8 mouse cellular contexts compared by ENCODE assay signal in genomic region chr13:34642941-34643875, GRCm38 (mm10). TPM values are rescaled to one million over a fixed set of nuclear protein-coding genes. Genes with fewer than 3 reads are reported as not detected.
DNase-seq lines count a peak whose midpoint lies in the region; ATAC-seq and TF ChIP-seq lines count a peak whose summit lies in the region.

No protein-coding gene starts in this region.

- no peak overlapping the region for H3K27ac ChIP-seq in heart, embryonic 10.5 days
- H3K27ac ChIP-seq in ES-Bruce4 (ENCODE audit: insufficient read depth, low read length) = no peak overlapping the region
- H3K27ac ChIP-seq in heart, postnatal 0 days (ENCODE audit: low read depth) = no peak overlapping the region
- H3K27ac ChIP-seq in testis, adult 2 months (ENCODE audit: control insufficient read depth, insufficient read depth, low read depth, low read length) = no peak overlapping the region

- H3K9me3 ChIP-seq in heart, embryonic 10.5 days = no peaks in the 10 kb centered on the region
- H3K9me3 ChIP-seq in ES-Bruce4 (replicated peaks; ENCODE audit: control insufficient read depth, insufficient read depth, low read length, poor library complexity, severe bottlenecking) = no peaks in the 10 kb centered on the region
- no peaks in the 10 kb centered on the region for H3K9me3 ChIP-seq in heart, postnatal 0 days (replicated peaks; ENCODE audit: control insufficient read depth, low read length)

- TF ChIP-seq POLR2A in ES-Bruce4 (IDR thresholded peaks at IDR 0.05; ENCODE audit: insufficient read depth, low read length) = no peak
- no peak for TF ChIP-seq POLR2A in testis, adult 2 months (IDR thresholded peaks at IDR 0.05; ENCODE audit: control insufficient read depth, low read depth, low read length)

- DNase-seq in heart, adult 11 months = peak; percentile 88
- DNase-seq in heart, embryonic 10.5 days (ENCODE audit: low spot score) = no peak
- peak; percentile 84 to 90 for DNase-seq in cerebellum, postnatal 10 days
- peak; percentile 63 for DNase-seq in heart, postnatal 0 days (ENCODE audit: low spot score)
- DNase-seq in left cerebral cortex, postnatal 10 days (ENCODE audit: extremely low spot score in 1 of 2, low spot score in 2 of 2) = peak; percentile 58 to 62
- peak; percentile 29 to 65 for DNase-seq in natural killer cell, adult 2 months (ENCODE audit: low spot score in 2 of 2)

- TF ChIP-seq CTCF in ES-Bruce4 (IDR thresholded peaks at IDR 0.05; ENCODE audit: low read depth, low read length) = peak; percentile 30
- TF ChIP-seq CTCF in heart, postnatal 0 days (IDR thresholded peaks at IDR 0.05; ENCODE audit: low read depth) = peak; percentile 91
- TF ChIP-seq CTCF in testis, adult 2 months (IDR thresholded peaks at IDR 0.05; ENCODE audit: control insufficient read depth, insufficient read depth, insufficient replicate concordance, low read depth, low read length) = peak; percentile 39; the same call in 1 of the 2 replicates

- TF ChIP-seq EP300 in ES-Bruce4 (IDR thresholded peaks at IDR 0.05; ENCODE audit: insufficient read depth, low read depth, low read length) = no peak
- no peak for TF ChIP-seq EP300 in heart, postnatal 0 days (IDR thresholded peaks at IDR 0.05; ENCODE audit: low read depth)

- H3K4me1 ChIP-seq in heart, embryonic 10.5 days = peaks cover 5% of the 10 kb centered on the region; the same call in 1 of the 2 replicates
- H3K4me1 ChIP-seq in ES-Bruce4 (ENCODE audit: control insufficient read depth, insufficient read depth, low read length) = peaks cover 2% of the 10 kb centered on the region
- H3K4me1 ChIP-seq in heart, postnatal 0 days (ENCODE audit: control insufficient read depth, insufficient read depth) = peaks cover 25% of the 10 kb centered on the region; the same call in 1 of the 2 replicates
- peaks cover 2% of the 10 kb centered on the region; the same call in 1 of the 2 replicates for H3K4me1 ChIP-seq in testis, adult 2 months (ENCODE audit: control insufficient read depth, insufficient read depth, low read length)

- H3K27me3 ChIP-seq in heart, embryonic 10.5 days (ENCODE audit: insufficient read depth, poor library complexity, severe bottlenecking) = peaks cover 3% of the 10 kb centered on the region; the same call in 1 of the 2 replicates
- no peaks in the 10 kb centered on the region for H3K27me3 ChIP-seq in ES-Bruce4 (ENCODE audit: control insufficient read depth, insufficient read depth, low read length, poor library complexity, severe bottlenecking)
- no peaks in the 10 kb centered on the region for H3K27me3 ChIP-seq in heart, postnatal 0 days (ENCODE audit: control insufficient read depth, insufficient read depth, low read length)
- no peaks in the 10 kb centered on the region for H3K27me3 ChIP-seq in testis, adult 2 months (ENCODE audit: control insufficient read depth, insufficient read depth, low read length)

- no peak for ATAC-seq in heart, postnatal 0 days (ENCODE audit: insufficient read depth, low read depth)

- intact Hi-C loops in left cerebral cortex, postnatal 10 days (cut with DNase I) = loop anchor here (5.0 kb wide), 1 partner anchor 384 kb away; the partner anchor contains the start of gene Eci2

- WGBS in heart, embryonic 10.5 days = 35% methylated on average over 7 of the region's 7 CpGs
- 36% methylated on average over 7 of the region's 7 CpGs for WGBS in heart, postnatal 0 days

- no peak overlapping the region for H3K4me3 ChIP-seq in heart, embryonic 10.5 days
- no peak overlapping the region for H3K4me3 ChIP-seq in ES-Bruce4 (ENCODE audit: low read depth, low read length)
- no peak overlapping the region for H3K4me3 ChIP-seq in heart, postnatal 0 days (ENCODE audit: low read depth, low read length)
- no peak overlapping the region for H3K4me3 ChIP-seq in testis, adult 2 months (ENCODE audit: control insufficient read depth, low read depth, low read length)

- peaks cover 8% of the 10 kb centered on the region for H3K36me3 ChIP-seq in heart, embryonic 10.5 days
- no peaks in the 10 kb centered on the region for H3K36me3 ChIP-seq in ES-Bruce4 (ENCODE audit: control insufficient read depth, insufficient read depth, low read length, poor library complexity, severe bottlenecking)
- H3K36me3 ChIP-seq in heart, postnatal 0 days (replicated peaks; ENCODE audit: control insufficient read depth, insufficient read depth, low read length) = 0 out of 2 replicates have a peak, but pooled peaks cover 6% of the 10 kb centered on the region
- no peaks in the 10 kb centered on the region for H3K36me3 ChIP-seq in testis, adult 2 months (ENCODE audit: control insufficient read depth, insufficient read depth, low read length)

- no peak overlapping the region for H3K9ac ChIP-seq in ES-Bruce4 (ENCODE audit: low read depth, poor library complexity, severe bottlenecking)
- no peak overlapping the region for H3K9ac ChIP-seq in heart, postnatal 0 days (replicated peaks; ENCODE audit: low read depth, low read length)

- H3K4me2 ChIP-seq in heart, postnatal 0 days (ENCODE audit: low read depth, low read length) = no peak overlapping the region

RNA-seq across cellular contexts. Expression of gene Pxdc1, which starts 10.1 kb away (rescaled TPM):
- 11.2 and 11.7 TPM in 2 replicates for polyA plus RNA-seq in heart, embryonic 10.5 days (2016; fragmentation: Nextera tagmentation; extraction: Ambion mirVana)
- 10.6 and 11.0 TPM in 2 replicates for polyA plus RNA-seq in ES-Bruce4 (2011; ENCODE audit: insufficient read depth, insufficient read length, low read depth, missing spikeins)
- 29.5 and 31.2 TPM in 2 replicates for total RNA-seq in heart, postnatal 0 days (2014; rRNA removed; ENCODE audit: low replicate concordance)
- polyA plus RNA-seq in heart, postnatal 0 days (2015; fragmentation: Nextera tagmentation; extraction: Ambion mirVana) = 15.9 and 16.5 TPM in 2 replicates
- total RNA-seq in left cerebral cortex, postnatal 10 days (2021) = 10 to 100 TPM; 10.2 to 10.8 TPM
- 10.3 and 10.7 TPM in 2 replicates for polyA plus RNA-seq in testis, adult 2 months (2012; rRNA removed)

Comparison
In these comparisons a context has a peak if more than half of its experiments do, and no peak if none do; other contexts are left out.
1. CTCF ChIP-seq: peak in every context shown above with its lines; median percentile 91 in heart, postnatal 0 days; 39 in testis, adult 2 months; 30 in ES-Bruce4.